Mouse (Mus musculus): ENCODE measurements around the gene Fam71f1. TPM values are rescaled to one million over a fixed set of nuclear protein-coding genes. Genes with fewer than 3 reads are reported as not detected.

Fam71f1 gene
- total and polyA plus RNA-seq, 2 experiments from 2014 or later, result 0.07 TPM; not detected in 1

DNA sequence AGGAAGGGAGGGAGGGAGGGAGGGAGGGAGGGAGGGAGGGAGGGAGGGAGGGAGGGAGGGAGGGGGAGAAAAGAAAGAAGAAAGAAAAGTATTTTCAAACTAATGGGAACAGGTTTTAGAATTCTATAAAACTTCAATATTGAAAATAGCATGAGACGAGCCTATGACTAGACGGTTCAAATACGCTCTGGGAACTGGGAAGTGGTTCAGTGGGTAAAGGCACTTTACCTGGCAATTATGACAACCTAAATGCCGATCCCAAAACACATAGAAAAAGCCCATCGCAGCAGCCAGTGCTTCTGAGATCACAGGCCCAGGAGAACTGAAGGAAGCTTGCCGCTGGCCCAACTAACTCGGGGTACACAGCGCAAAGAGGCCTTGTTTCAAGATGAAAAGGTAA is 39.6 kb upstream of the Fam71f1 start, which contains the start of gene Fam71f2:
Fam71f2 (plus strand) TSS at position 301 of the 400 bp plus-strand sequence.
- Histone ChIP-seq H3K4me3 (ENCODE audit: low read depth, low read length) (no peak within 1 kb of the TSS), H3K9ac (replicated peaks; ENCODE audit: low read depth, low read length) (no peak within 1 kb of the TSS), H3K27me3 (ENCODE audit: control insufficient read depth, insufficient read depth, low read length) (no peaks in the 10 kb centered on the region), H3K4me2 (ENCODE audit: low read depth, low read length) (no peak within 1 kb of the TSS), H3K36me3 (replicated peaks; ENCODE audit: control insufficient read depth, insufficient read depth, low read length) (peaks cover 14% of the 10 kb centered on the region; the same call in 1 of the 2 replicates), H3K27ac (ENCODE audit: low read depth) (peak within 1 kb of the TSS; percentile 54), H3K9me3 (replicated peaks; ENCODE audit: control insufficient read depth, low read length) (no peaks in the 10 kb centered on the region), H3K4me1 (ENCODE audit: control insufficient read depth, insufficient read depth) (no peaks in the 10 kb centered on the region)
- ATAC-seq (ENCODE audit: insufficient read depth, low read depth) (no peak), DNase-seq (ENCODE audit: low spot score) (no peak)
- WGBS, result 78% methylated on average over 8 of the region's 8 CpGs
- no peak for TF ChIP-seq CTCF (IDR thresholded peaks at IDR 0.05; ENCODE audit: low read depth)

DNA sequence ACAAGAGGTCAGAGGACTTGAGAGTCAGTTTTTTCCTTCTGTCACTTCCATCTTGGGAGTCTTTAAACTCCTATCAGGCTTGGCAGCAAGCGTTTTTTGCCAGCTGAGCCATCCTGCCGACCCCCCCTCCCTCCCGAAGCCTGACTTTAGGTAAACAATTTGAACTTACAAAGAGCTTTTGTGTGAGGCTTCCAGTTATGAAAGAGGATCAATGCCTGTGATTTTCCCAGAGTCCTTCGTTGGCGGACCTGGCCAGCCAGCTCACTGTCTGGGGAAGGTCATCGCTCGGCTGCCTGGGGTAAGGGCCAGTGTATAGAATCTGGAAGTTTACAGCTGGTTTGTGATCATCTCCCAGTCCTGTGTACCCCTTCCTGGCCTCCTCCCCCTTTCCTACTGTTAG is 38.3 kb upstream of the Fam71f1 start:
- H3K27ac ChIP-seq (ENCODE audit: low read depth), result no peak overlapping the region
- no peaks in the 10 kb centered on the region for H3K9me3 ChIP-seq (replicated peaks; ENCODE audit: control insufficient read depth, low read length)
- 0 out of 2 replicates have a peak, but pooled peaks cover under 1% of the 10 kb centered on the region for H3K36me3 ChIP-seq (replicated peaks; ENCODE audit: control insufficient read depth, insufficient read depth, low read length)
- DNase-seq (ENCODE audit: low spot score) (no peak), ATAC-seq (ENCODE audit: insufficient read depth, low read depth) (no peak)
- H3K4me1 ChIP-seq (ENCODE audit: control insufficient read depth, insufficient read depth), result no peaks in the 10 kb centered on the region
- no peaks in the 10 kb centered on the region for H3K27me3 ChIP-seq (ENCODE audit: control insufficient read depth, insufficient read depth, low read length)
- no peak overlapping the region for H3K9ac ChIP-seq (replicated peaks; ENCODE audit: low read depth, low read length)
- 58% methylated on average over 7 of the region's 7 CpGs for WGBS
- no peak overlapping the region for H3K4me3 ChIP-seq (ENCODE audit: low read depth, low read length)
- TF ChIP-seq CTCF (IDR thresholded peaks at IDR 0.05; ENCODE audit: low read depth), result no peak
- TF ChIP-seq EP300 (IDR thresholded peaks at IDR 0.05; ENCODE audit: low read depth), result no peak
- no peak overlapping the region for H3K4me2 ChIP-seq (ENCODE audit: low read depth, low read length)

DNA sequence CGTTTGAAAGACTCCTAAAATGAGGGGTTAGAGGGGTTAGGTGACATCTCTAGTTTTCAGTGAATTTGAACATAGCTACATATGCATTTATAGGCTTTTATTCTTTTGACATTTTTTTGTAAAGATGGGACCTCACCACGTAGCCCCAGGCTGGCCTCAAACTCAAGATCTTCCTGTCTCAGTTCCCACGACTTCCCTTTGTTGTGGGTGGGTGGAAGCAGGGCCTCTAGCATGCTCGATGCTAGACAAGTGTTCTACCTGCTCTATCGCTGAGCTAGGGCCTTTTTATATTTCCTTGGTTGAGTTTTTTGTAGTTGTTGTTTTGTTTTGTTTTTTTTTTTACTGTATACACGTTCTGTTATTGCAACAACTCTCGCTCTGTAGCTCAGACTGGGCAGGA is 32.1 kb upstream of the Fam71f1 start:
- no peak overlapping the region for H3K4me3 ChIP-seq (ENCODE audit: low read depth, low read length)
- H3K9ac ChIP-seq (replicated peaks; ENCODE audit: low read depth, low read length), result no peak overlapping the region
- no peaks in the 10 kb centered on the region for H3K9me3 ChIP-seq (replicated peaks; ENCODE audit: control insufficient read depth, low read length)
- H3K4me2 ChIP-seq (ENCODE audit: low read depth, low read length), result no peak overlapping the region
- TF ChIP-seq EP300 (IDR thresholded peaks at IDR 0.05; ENCODE audit: low read depth) (no peak), CTCF (IDR thresholded peaks at IDR 0.05; ENCODE audit: low read depth) (no peak)
- 73% methylated on average over 7 of the region's 7 CpGs for WGBS
- no peak for DNase-seq (ENCODE audit: low spot score)
- H3K27ac ChIP-seq (ENCODE audit: low read depth), result no peak overlapping the region
- no peak for ATAC-seq (ENCODE audit: insufficient read depth, low read depth)
- no peaks in the 10 kb centered on the region for H3K27me3 ChIP-seq (ENCODE audit: control insufficient read depth, insufficient read depth, low read length)
- H3K36me3 ChIP-seq (replicated peaks; ENCODE audit: control insufficient read depth, insufficient read depth, low read length), result no peaks in the 10 kb centered on the region
- no peaks in the 10 kb centered on the region for H3K4me1 ChIP-seq (ENCODE audit: control insufficient read depth, insufficient read depth)

DNA sequence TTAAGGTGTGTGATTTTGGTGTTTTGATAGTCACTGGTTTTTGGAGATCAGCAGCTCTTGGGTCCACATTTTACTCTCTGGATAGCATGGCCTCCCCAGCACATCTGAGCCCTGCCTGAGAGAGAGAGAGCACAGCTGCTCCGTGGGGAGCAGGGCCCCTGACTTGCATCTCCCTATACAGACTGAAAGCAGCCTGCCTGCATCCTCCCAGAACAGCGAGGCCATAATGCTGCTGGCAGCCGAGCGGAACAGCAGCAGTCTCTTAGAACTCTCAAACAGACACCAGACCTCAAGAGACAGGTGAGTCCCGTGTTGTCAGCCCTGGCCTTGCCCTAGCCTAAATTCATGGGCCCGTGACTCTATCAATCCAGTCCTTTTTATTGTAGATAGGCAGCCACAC is 31.5 kb upstream of the Fam71f1 start:
- no peaks in the 10 kb centered on the region for H3K27me3 ChIP-seq (ENCODE audit: control insufficient read depth, insufficient read depth, low read length)
- H3K36me3 ChIP-seq (replicated peaks; ENCODE audit: control insufficient read depth, insufficient read depth, low read length), result no peaks in the 10 kb centered on the region
- no peak overlapping the region for H3K4me3 ChIP-seq (ENCODE audit: low read depth, low read length)
- H3K4me1 ChIP-seq (ENCODE audit: control insufficient read depth, insufficient read depth), result no peaks in the 10 kb centered on the region
- no peaks in the 10 kb centered on the region for H3K9me3 ChIP-seq (replicated peaks; ENCODE audit: control insufficient read depth, low read length)
- ATAC-seq (ENCODE audit: insufficient read depth, low read depth), result no peak
- no peak overlapping the region for H3K9ac ChIP-seq (replicated peaks; ENCODE audit: low read depth, low read length)
- no peak overlapping the region for H3K4me2 ChIP-seq (ENCODE audit: low read depth, low read length)
- no peak for DNase-seq (ENCODE audit: low spot score)
- H3K27ac ChIP-seq (ENCODE audit: low read depth), result no peak overlapping the region
- TF ChIP-seq EP300 (IDR thresholded peaks at IDR 0.05; ENCODE audit: low read depth) (no peak), CTCF (IDR thresholded peaks at IDR 0.05; ENCODE audit: low read depth) (no peak)
- WGBS, result 50% methylated on average over 6 of the region's 6 CpGs

DNA sequence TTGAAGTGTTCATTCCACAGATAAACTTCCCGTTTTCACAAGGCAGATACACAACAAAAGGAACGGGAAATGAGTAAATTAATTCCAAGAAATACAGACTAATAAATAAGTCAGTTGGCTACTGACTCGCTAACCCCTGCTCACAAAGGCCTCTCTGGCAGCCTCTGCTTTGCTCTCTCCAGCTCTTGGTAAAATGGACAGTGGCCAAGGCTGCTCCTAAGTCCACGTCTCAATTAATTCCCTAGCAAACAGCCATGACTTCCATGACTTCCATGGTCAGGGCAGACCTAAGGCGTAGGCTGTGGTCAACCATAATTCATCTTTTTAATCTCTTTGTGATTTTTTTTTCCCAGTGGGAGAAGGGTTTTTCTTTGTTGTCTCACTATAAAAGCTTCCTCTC is 31.0 kb upstream of the Fam71f1 start:
- no peak for TF ChIP-seq EP300 (IDR thresholded peaks at IDR 0.05; ENCODE audit: low read depth)
- no peak for TF ChIP-seq CTCF (IDR thresholded peaks at IDR 0.05; ENCODE audit: low read depth)
- DNase-seq (ENCODE audit: low spot score) (no peak), ATAC-seq (ENCODE audit: insufficient read depth, low read depth) (no peak)
- H3K4me2 ChIP-seq (ENCODE audit: low read depth, low read length), result no peak overlapping the region
- no peaks in the 10 kb centered on the region for H3K36me3 ChIP-seq (replicated peaks; ENCODE audit: control insufficient read depth, insufficient read depth, low read length)
- no peak overlapping the region for H3K9ac ChIP-seq (replicated peaks; ENCODE audit: low read depth, low read length)
- H3K4me3 ChIP-seq (ENCODE audit: low read depth, low read length), result no peak overlapping the region
- no peaks in the 10 kb centered on the region for H3K27me3 ChIP-seq (ENCODE audit: control insufficient read depth, insufficient read depth, low read length)
- no peaks in the 10 kb centered on the region for H3K4me1 ChIP-seq (ENCODE audit: control insufficient read depth, insufficient read depth)
- H3K9me3 ChIP-seq (replicated peaks; ENCODE audit: control insufficient read depth, low read length), result no peaks in the 10 kb centered on the region
- no peak overlapping the region for H3K27ac ChIP-seq (ENCODE audit: low read depth)
- WGBS, result 53% methylated on average over 5 of the region's 5 CpGs

DNA sequence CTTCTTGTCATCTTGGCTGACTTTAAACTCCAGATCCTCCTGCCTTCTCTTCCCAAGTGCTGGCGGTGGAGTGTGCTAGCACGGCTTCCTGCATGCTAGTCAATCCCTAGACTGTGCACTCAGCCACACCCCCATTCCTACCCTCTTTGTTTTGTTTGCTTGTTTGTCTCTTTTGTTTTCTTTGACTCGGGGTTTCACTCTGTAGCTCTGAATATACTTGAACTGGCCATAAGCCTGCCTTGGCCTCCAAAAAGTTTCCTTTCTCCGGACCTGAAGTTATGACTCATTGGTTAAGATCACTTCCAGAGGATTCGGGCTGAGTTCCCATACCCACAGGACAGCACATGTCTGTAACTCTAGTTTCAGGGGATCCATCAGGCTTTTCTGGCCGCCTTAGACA is 30.3 kb upstream of the Fam71f1 start:
- Histone ChIP-seq H3K27ac (ENCODE audit: low read depth) (no peak overlapping the region), H3K9ac (replicated peaks; ENCODE audit: low read depth, low read length) (no peak overlapping the region), H3K4me3 (ENCODE audit: low read depth, low read length) (no peak overlapping the region), H3K36me3 (replicated peaks; ENCODE audit: control insufficient read depth, insufficient read depth, low read length) (no peaks in the 10 kb centered on the region), H3K9me3 (replicated peaks; ENCODE audit: control insufficient read depth, low read length) (no peaks in the 10 kb centered on the region), H3K4me2 (ENCODE audit: low read depth, low read length) (no peak overlapping the region), H3K27me3 (ENCODE audit: control insufficient read depth, insufficient read depth, low read length) (no peaks in the 10 kb centered on the region), H3K4me1 (ENCODE audit: control insufficient read depth, insufficient read depth) (no peaks in the 10 kb centered on the region)
- no peak for DNase-seq (ENCODE audit: low spot score)
- TF ChIP-seq CTCF (IDR thresholded peaks at IDR 0.05; ENCODE audit: low read depth), result no peak
- no peak for TF ChIP-seq EP300 (IDR thresholded peaks at IDR 0.05; ENCODE audit: low read depth)
- ATAC-seq (ENCODE audit: insufficient read depth, low read depth), result no peak
- WGBS, result 46% methylated on average over 6 of the region's 6 CpGs

All from heart, postnatal 0 days (tissue).